Mouse (Mus musculus): ENCODE data around the gene Stk38. TPM values are rescaled to one million over a fixed set of nuclear protein-coding genes. Genes with fewer than 3 reads are reported as not detected.
A peak's percentile ranks its signal among the peaks of the same experiment; 100 is the strongest.

The Stk38 gene
- polyA plus RNA-seq, 1 experiment, result 196 TPM

GRCm38 (mm10) chr17:28953251-28953650, 54.5 kb downstream of the Stk38 start:
- Histone ChIP-seq H3K36me3 (ENCODE audit: control insufficient read depth, insufficient read depth, low read length) (no peaks in the 10 kb centered on the region), H3K4me1 (replicated peaks; ENCODE audit: control insufficient read depth, insufficient read depth, low read length) (peaks cover 19% of the 10 kb centered on the region), H3K27me3 (ENCODE audit: control insufficient read depth, insufficient read depth, low read length) (no peaks in the 10 kb centered on the region), H3K4me3 (ENCODE audit: control insufficient read depth, insufficient read depth, low read length) (peak overlapping the region; percentile 43), H3K27ac (ENCODE audit: control insufficient read depth, insufficient read depth, low read length) (no peak overlapping the region)
- TF ChIP-seq CTCF (IDR thresholded peaks at IDR 0.05; ENCODE audit: borderline replicate concordance, control insufficient read depth, extremely low read depth, insufficient read depth, low read length, poor library complexity) (no peak), POLR2A (IDR thresholded peaks at IDR 0.05; ENCODE audit: control insufficient read depth, extremely low read depth, insufficient read depth, low read length, poor library complexity) (no peak)
- WGBS, result 4% methylated on average over 9 of the region's 9 CpGs
- no peak for DNase-seq

GRCm38 (mm10) chr17:28951831-28952799, 55.7 kb downstream of the Stk38 start, which contains the start of gene Kctd20:
Kctd20 (plus strand) TSS chr17:28951950.
- Histone ChIP-seq H3K36me3 (ENCODE audit: control insufficient read depth, insufficient read depth, low read length) (no peaks in the 10 kb centered on the region), H3K27me3 (ENCODE audit: control insufficient read depth, insufficient read depth, low read length) (no peaks in the 10 kb centered on the region), H3K4me1 (replicated peaks; ENCODE audit: control insufficient read depth, insufficient read depth, low read length) (peaks cover 19% of the 10 kb centered on the region), H3K27ac (ENCODE audit: control insufficient read depth, insufficient read depth, low read length) (peak within 1 kb of the TSS; percentile 85), H3K4me3 (ENCODE audit: control insufficient read depth, insufficient read depth, low read length) (peak within 1 kb of the TSS; percentile 79)
- peak; percentile 42 for TF ChIP-seq CTCF (IDR thresholded peaks at IDR 0.05; ENCODE audit: borderline replicate concordance, control insufficient read depth, extremely low read depth, insufficient read depth, low read length, poor library complexity)
- peak; percentile 99 for TF ChIP-seq POLR2A (IDR thresholded peaks at IDR 0.05; ENCODE audit: control insufficient read depth, extremely low read depth, insufficient read depth, low read length, poor library complexity)
- peak; percentile 94 for DNase-seq
- under 1% methylated on average over 80 of the region's 80 CpGs for WGBS

- WGBS, result 53% methylated on average over 4 of the region's 4 CpGs
- Histone ChIP-seq H3K36me3 (ENCODE audit: control insufficient read depth, insufficient read depth, low read length) (no peaks in the 10 kb centered on the region), H3K4me1 (replicated peaks; ENCODE audit: control insufficient read depth, insufficient read depth, low read length) (peaks cover 19% of the 10 kb centered on the region), H3K4me3 (ENCODE audit: control insufficient read depth, insufficient read depth, low read length) (no peak overlapping the region), H3K27ac (ENCODE audit: control insufficient read depth, insufficient read depth, low read length) (no peak overlapping the region), H3K27me3 (ENCODE audit: control insufficient read depth, insufficient read depth, low read length) (no peaks in the 10 kb centered on the region)
- no peak for DNase-seq
- TF ChIP-seq POLR2A (IDR thresholded peaks at IDR 0.05; ENCODE audit: control insufficient read depth, extremely low read depth, insufficient read depth, low read length, poor library complexity) (no peak), CTCF (IDR thresholded peaks at IDR 0.05; ENCODE audit: borderline replicate concordance, control insufficient read depth, extremely low read depth, insufficient read depth, low read length, poor library complexity) (no peak)
These were observed 57.0 kb downstream of the Stk38 start for GRCm38 (mm10) chr17:28950751-28951150.

- H3K36me3 ChIP-seq (ENCODE audit: control insufficient read depth, insufficient read depth, low read length), result no peaks in the 10 kb centered on the region
- no peak overlapping the region for H3K4me3 ChIP-seq (ENCODE audit: control insufficient read depth, insufficient read depth, low read length)
- no peak for DNase-seq
- no peaks in the 10 kb centered on the region for H3K27me3 ChIP-seq (ENCODE audit: control insufficient read depth, insufficient read depth, low read length)
- 91% methylated on average over 4 of the region's 4 CpGs for WGBS
- H3K27ac ChIP-seq (ENCODE audit: control insufficient read depth, insufficient read depth, low read length), result no peak overlapping the region
- H3K4me1 ChIP-seq (replicated peaks; ENCODE audit: control insufficient read depth, insufficient read depth, low read length), result peaks cover 10% of the 10 kb centered on the region
- TF ChIP-seq POLR2A (IDR thresholded peaks at IDR 0.05; ENCODE audit: control insufficient read depth, extremely low read depth, insufficient read depth, low read length, poor library complexity) (no peak), CTCF (IDR thresholded peaks at IDR 0.05; ENCODE audit: borderline replicate concordance, control insufficient read depth, extremely low read depth, insufficient read depth, low read length, poor library complexity) (no peak)
These were observed 59.1 kb downstream of the Stk38 start for GRCm38 (mm10) chr17:28948661-28949060.

- no peak overlapping the region for H3K4me3 ChIP-seq (ENCODE audit: control insufficient read depth, insufficient read depth, low read length)
- H3K27ac ChIP-seq (ENCODE audit: control insufficient read depth, insufficient read depth, low read length), result no peak overlapping the region
- no peak for DNase-seq
- H3K36me3 ChIP-seq (ENCODE audit: control insufficient read depth, insufficient read depth, low read length), result no peaks in the 10 kb centered on the region
- H3K27me3 ChIP-seq (ENCODE audit: control insufficient read depth, insufficient read depth, low read length), result no peaks in the 10 kb centered on the region
- WGBS, result 94% methylated on average over 19 of the region's 19 CpGs
- TF ChIP-seq CTCF (IDR thresholded peaks at IDR 0.05; ENCODE audit: borderline replicate concordance, control insufficient read depth, extremely low read depth, insufficient read depth, low read length, poor library complexity), result no peak
- TF ChIP-seq POLR2A (IDR thresholded peaks at IDR 0.05; ENCODE audit: control insufficient read depth, extremely low read depth, insufficient read depth, low read length, poor library complexity), result no peak
- peaks cover 4% of the 10 kb centered on the region for H3K4me1 ChIP-seq (replicated peaks; ENCODE audit: control insufficient read depth, insufficient read depth, low read length)
These were observed 60.5 kb downstream of the Stk38 start for GRCm38 (mm10) chr17:28947011-28947939.

- no peaks in the 10 kb centered on the region for H3K4me1 ChIP-seq (replicated peaks; ENCODE audit: control insufficient read depth, insufficient read depth, low read length)
- no peaks in the 10 kb centered on the region for H3K36me3 ChIP-seq (ENCODE audit: control insufficient read depth, insufficient read depth, low read length)
- H3K27ac ChIP-seq (ENCODE audit: control insufficient read depth, insufficient read depth, low read length), result no peak overlapping the region
- no peak overlapping the region for H3K4me3 ChIP-seq (ENCODE audit: control insufficient read depth, insufficient read depth, low read length)
- 93% methylated on average over 7 of the region's 7 CpGs for WGBS
- H3K27me3 ChIP-seq (ENCODE audit: control insufficient read depth, insufficient read depth, low read length), result no peaks in the 10 kb centered on the region
- TF ChIP-seq POLR2A (IDR thresholded peaks at IDR 0.05; ENCODE audit: control insufficient read depth, extremely low read depth, insufficient read depth, low read length, poor library complexity) (no peak), CTCF (IDR thresholded peaks at IDR 0.05; ENCODE audit: borderline replicate concordance, control insufficient read depth, extremely low read depth, insufficient read depth, low read length, poor library complexity) (no peak)
- no peak for DNase-seq
These were observed 63.3 kb downstream of the Stk38 start for GRCm38 (mm10) chr17:28944481-28944880.

All from thymus, adult 2 months (tissue).